Mouse (Mus musculus) megakaryocyte-erythroid progenitor cell, adult 5-6 weeks (primary cell): ENCODE measurements around the gene Phf21a. TPM values are rescaled to one million over a fixed set of nuclear protein-coding genes. Genes with fewer than 3 reads are reported as not detected.

ENCODE experiments used
- ATAC-seq: replicated peaks from 2 replicates; pipeline ENCODE4 v1.8.0; 2016; ENCODE audit warnings: mild to moderate bottlenecking, inconsistent platforms; ENCODE audit not compliant: severe bottlenecking, poor library complexity, low FRiP score, low TSS enrichment
- total RNA-seq, 2 experiments: library from RNA; stranded (forward) in 1 of 2; stranded (reverse) in 1 of 2; fragments of 200-1000, 215-1000 nt in 1 of 2; fragments of >200 nt in 1 of 2; fragmentation: Nextera tagmentation in 1 of 2; gene quantifications; 2 replicates each; pipeline ENCODE4 v1.2.3; 2014 to 2017

Gene Phf21a
- total RNA-seq, 2 experiments from 2014 or later = 6.2 to 26.9 TPM

DNA sequence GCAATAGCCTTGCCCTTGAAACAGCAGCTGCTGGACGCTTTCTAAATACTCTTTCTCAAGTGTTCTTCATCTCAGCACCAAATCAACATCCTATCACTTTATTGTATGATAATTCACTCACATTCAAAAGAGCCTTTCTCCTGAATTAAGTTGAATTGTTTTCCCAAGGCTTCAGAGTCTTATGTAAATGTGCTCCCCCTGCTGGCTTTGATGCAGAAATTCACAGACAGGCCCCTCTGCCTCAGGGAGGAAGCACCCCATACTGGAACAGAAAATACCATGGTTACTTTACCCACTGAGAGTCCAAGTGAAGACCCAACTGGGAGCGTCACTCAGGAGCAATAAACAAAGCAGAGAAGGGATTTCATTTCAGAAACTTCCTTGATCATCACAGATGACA lies 237.9 kb downstream of the Phf21a start:
- ATAC-seq = peak; percentile 78; the same call in 1 of the 2 replicates

DNA sequence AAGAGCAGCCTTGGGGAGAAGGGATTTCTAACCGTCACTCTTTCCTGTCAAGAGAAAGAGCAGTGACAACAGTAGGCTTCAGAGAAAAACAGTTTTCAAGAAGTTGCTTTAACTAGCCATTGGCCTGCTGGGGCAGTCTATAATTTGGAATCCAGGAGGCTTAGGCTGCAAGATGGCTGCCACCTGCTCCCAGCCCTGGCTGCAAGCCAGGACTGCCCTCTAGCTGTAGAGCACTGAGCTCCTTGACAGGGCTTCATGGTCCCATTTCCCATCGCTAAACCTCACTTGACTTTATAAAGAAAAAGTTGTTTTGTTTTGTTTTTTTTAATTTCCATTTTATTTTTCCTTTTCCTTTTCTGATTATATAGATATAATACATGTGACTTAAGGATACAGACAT lies 238.5 kb downstream of the Phf21a start:
- ATAC-seq = no peak

DNA sequence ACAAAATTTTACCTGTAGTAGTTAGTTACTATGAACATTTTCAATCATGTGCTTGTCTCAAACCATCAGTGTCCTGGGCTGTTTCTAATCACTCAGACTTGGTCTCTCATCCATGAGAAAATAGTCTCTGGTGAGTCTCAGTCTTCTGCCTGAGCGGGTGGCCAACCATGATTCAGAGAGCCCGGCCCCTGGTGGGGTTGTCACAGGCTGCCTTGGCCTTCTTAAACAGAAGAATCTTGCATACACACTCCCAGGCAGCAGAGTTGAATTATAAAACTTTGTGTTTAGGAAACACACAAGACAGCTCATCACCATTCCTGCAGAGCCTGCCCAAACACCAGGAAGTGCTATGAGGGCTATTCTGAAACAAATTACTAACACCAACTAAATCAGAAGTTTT lies 239.0 kb downstream of the Phf21a start:
- ATAC-seq = no peak

DNA sequence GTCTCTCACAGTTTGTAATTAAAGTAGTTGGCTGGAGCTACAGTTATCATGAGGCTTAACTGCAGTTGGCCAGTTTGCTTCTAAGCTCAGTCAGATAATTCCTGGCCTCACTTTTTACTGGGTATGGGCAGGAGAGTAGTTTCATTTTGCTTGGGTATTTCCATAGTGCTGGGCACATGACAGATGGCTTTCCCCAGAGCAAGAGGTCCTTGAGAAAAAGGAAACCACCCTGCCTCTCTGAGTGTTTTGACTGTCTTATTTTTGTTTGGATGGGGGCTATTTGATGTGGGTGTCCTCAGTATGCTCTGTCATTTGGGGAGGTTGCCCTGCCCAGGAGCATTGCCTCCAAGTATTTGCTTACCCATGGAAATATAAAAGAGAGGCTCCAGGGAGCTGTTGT lies 249.5 kb downstream of the Phf21a start:
- no peak for ATAC-seq

DNA sequence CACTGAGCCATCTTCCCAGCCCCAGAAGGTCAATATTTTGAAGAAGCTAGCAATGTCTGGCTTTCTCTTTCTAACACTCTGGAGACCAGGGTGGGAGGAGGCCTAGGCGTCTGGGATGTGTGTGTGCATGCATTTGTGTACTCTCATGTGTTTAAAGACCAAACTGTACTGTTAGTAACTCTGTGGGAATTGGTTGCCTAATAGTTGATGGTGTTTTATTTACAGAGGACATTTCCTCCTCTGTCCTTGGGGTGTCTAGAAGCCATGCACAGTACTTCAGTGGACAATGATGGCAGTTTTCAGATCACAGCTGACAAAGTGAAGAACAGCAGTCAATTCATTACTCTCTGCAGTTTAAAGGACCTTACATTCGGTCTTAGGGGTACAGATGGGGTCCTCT lies 254.3 kb downstream of the Phf21a start:
- ATAC-seq = no peak

DNA sequence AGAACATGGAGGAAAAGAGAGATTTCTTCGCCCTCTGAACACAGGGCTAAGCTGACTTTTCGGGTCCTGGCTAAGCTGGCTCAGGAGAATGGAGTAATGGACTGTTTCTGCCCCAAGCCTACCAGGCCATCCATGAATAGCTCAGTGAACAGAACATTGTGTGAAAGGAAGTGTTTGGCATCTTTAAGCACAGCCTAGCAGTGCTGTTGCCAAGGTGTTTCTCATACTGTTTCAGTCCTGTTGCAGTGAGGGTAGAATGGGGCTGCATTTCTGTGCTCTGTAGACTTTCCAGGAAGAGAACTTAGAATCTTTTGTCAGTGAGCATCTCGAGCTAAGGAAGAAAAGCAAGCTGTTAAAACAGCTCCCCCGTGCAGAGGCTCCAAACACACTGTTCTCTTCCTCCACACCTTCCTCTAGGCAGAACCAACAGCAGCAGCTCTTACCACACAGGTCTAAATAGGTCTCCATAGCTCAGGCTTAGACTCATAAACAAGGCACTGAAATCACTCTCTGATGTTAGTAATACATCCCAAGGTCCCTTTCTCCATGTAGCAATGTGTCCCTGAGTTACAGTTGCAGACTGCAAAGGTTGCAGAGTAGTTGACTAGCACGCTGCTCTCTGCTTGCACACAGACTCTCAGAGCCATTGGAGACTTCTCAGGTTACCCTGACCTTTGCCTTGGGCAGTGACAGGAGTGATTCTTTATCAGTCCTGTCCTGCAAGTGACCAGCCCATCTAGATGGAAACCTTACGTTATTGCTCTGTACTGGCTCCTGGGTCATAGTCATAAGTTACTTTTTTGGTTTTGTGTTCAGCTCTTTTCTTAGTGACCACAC lies 256.9 kb downstream of the Phf21a start:
- no peak for ATAC-seq

DNA sequence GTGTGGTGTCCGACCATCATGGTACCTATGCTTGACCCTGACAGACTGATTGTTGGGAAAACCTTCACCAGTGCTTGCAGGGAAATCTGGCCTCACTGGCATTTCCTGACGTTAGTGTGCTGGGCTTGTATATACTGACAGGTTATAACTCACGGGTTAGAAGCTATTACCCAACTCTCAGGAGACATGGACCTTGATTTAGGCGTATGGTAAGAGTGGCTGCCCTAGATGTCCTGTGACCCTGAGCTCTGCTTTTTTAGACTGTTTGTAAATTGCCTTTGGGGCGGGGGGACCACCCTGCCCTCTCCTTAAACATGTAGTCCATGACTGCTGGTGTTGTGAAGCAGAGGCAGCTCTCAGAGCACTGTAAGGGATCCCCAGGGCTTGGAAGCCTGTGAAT lies 257.8 kb downstream of the Phf21a start:
- no peak for ATAC-seq

DNA sequence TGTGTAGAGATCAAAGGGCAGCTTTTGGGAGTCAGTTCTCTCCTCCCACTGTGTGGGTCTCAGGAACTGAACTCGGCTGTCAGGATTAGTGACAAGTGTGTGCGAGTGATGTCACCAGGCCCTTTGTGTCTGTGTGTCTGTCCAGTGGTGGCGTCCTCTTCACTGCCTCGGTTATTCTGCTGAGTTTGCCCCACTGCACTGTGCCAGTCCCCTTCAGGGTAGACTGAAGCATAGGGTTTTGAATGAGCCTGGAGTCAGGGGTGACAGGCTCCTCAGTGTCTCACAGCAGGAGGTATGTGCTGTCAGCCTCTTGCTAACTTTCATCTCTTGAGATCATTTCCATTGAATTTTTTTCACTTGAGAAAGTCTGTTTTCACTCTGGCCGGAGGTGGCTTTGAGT lies 260.5 kb downstream of the Phf21a start:
- no peak for ATAC-seq

DNA sequence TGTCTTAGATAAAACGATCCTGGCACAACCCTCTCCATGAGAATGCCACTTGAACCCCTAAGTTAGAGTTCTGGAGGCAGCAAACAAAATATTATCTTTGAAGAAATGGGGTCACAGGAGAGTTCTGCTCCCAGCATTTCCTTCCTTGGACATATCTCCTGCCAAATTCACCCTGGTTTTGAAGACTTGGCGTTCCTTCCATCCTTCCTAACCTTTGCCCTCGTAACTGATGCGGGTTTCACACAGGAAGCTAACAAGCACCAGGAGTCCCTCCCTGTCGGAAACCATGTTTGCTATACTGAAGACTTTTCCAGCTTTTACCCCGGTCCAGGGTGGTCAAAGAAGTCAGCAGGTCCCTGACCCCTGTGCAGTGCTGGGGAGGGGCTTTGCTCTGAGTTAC lies 261.3 kb downstream of the Phf21a start:
- no peak for ATAC-seq

DNA sequence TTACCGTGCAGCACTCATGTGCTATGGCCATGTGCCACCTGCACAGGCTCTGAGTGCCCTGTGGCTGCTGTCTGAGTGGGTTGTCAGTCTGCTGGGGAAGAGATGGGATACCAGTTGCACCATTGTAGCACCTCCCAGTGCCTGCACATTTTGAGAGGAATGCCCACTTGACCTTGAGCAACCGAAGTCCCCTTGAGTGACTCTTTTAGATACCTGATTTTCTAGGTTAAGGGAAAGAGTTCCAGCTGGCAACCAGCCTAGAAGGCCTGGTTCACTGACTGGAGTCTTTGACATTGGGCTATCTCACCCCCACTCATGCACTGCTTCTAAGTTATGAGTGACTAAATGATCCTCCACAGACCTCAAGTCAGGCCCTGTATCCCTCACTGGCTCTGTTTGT lies 266.4 kb downstream of the Phf21a start:
- no peak for ATAC-seq

DNA sequence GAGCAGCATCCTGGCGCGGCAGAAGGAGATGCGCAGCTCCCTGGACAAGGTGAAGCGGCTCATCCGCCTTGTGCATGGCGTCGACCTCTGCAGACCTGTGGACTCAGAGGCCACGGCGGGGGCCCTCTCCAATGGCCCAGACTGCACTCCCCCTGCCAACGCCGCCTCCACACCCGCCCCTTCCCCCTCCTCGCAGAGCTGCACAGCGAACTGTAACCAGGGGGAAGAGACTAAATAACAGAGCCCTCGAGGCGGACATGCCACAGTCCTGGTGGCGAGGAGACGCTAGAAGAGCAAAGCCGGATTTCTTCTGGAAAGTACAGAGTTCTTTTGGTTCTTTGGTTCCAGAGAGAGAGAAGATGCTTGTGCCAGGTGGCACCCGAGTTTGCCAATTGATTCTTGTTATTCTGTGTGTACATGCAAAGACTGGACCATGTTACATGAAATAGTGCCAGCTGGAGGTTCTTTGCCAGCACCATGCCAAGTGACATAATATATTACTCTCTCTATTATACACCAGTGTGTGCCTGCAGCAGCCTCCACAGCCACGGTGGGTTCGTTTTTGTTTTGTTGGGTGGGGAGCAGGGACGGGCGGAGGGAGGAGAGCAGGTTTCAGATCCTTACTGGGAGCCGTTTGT lies 267.4 kb downstream of the Phf21a start:
- no peak for ATAC-seq

DNA sequence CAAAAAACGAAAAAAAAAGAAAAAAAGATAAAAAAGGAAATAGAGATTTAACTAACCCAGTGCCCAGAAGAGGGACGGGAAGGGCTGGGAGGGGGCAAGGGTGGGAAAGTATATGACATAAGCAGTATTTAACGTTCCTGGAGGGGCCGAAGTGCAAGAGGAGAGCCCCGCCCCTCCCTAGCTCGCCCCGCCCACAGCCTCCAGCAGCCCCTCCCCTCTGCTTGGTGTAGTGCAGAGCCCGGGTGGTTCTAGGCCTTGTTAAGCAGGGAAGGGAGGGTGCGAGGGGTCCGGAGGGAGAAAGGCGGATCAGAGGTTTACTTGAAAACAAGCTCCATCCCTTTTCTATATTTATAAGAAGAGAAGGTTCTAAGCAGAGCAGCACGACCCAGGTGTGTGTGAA lies 268.0 kb downstream of the Phf21a start:
- ATAC-seq = peak; percentile 65; the same call in 1 of the 2 replicates

DNA sequence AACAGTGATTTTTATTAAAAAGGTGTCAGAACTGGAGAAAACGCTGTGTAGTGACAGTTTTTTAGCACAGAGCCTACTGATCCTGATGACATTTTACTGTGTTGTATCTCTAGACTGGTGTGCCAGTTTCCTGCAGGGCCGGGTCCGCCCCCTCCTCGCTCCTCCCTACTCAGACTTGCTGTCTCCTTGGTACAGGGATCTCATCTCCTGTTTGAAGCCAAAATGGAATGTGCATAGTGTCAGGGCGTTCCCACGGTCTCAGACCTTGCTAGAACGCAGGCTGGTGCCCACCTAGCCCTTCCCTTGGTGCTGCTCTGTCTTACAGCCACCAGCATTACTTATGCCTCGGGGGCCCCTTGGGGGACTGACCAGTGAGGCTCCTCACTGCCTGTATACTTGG lies 268.9 kb downstream of the Phf21a start:
- no peak for ATAC-seq

DNA sequence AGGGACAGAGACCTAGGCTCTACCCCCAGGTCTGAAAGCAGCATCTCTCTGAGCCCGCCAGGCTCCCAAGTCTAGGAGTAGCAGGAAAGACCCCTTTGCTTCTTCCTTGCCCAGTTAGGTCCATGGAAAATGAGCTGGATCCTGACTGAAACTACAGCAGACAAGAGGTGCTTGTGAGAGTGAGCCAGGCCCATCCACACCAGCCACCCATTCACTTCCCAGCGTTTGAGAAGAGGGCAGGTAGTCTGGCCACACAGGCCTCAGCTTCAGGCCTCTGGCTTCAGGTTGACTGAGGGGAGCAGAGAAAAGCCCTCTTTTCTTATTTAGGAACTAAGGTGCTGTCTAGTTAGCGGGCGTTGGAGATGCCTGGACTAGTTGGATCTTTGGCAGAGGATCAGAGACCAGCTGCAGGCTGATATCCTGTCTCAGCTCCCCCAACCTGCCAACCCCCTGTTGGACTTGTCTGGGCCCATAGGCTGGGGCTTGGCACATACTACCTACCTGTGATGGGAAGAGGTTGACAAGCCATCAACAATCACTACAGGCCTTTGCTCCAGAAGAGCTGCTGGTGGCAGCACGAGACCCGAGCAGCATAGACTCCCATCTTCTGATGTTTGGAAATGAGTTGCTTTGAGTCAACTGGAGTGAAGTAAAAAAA lies 269.8 kb downstream of the Phf21a start:
- ATAC-seq = no peak

DNA sequence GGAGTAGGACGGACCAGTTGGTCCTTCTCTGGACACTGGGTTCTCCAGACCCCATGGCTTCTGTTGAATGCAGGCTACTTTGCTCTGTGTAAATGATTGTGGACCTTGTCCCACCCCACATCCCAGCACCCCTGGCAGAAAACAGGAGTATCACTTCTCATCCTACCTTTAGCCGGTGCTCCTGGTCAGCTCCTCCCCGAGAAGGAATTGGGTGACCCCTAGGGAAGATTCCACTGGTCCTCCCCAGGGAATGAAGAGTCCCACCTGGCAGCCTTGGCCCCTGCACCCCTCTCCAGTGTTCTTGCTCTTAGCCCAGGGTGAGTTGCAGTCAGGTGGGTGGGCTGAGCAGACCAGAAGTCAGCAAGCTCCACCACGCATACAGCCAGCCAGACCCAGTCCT lies 271.2 kb downstream of the Phf21a start:
- ATAC-seq = no peak

DNA sequence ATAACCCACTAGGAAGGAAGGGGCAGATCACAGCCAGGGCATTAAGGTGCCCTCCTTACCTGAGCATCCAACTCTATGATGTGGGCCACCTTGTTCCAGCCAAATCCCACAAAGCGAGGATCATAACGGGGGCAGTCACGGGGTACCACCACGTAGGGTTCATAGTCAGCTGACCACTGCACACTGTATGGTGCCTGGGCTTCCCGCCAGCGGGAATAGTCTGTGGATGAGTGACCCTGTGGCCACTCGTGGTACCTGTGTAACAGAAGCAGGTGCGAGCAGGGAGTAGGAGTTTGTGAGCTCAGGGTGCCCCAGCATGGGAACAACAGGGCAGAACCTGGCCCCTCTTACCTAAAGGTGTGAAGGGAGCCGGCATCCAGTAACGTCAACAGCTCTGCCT lies 272.7 kb downstream of the Phf21a start:
- no peak for ATAC-seq

DNA sequence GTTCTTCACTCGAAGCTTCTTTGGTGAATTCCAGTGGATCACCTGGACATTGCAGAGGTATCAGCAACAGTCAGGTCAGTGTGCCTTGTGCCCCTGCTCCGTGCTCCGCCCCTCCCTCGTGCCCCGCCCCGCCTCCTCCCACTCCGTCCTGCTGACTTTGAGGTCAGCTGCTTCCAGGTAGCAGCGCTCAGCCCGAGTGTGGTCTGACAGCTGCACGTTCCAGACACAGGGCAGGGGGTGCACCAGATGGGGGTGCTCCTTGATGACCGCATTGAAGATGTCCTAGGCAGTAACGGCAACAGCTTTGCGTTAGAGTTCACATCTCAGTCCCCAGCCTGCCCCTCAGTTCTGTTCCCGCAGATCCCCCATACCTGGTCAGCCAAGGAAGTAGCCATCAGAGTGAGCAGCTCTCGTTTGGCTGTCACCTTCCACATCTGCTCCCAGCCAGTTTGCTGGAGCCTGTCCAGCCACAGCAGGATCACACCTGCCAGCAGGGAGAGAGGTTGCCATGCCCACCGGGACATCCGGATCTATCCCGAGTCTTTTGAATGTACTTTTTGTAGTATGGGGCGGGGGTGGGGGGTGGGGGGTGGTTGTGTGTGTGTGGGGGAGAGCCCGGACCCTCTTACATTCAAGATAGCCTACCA lies 274.6 kb downstream of the Phf21a start:
- no peak for ATAC-seq

DNA sequence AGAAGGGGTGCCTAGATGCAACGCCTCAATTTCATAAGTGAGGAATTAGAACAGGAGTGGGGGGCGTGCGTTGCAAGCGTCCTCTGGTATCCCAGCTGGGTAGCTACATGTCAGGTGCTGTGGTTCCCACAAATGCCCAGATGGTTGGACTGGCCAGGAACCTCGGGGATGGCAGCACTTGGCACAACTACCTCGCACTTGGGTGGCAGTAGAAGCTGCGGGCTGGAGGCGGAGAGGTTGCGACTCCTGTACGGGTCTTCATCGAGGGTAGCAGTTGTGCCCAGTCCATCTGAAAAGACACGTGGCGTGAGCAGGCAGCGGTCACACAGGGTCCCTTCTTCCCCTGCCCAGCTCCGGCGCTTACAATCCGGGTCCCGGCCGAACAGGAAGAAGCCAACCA lies 277.5 kb downstream of the Phf21a start:
- ATAC-seq = no peak

DNA sequence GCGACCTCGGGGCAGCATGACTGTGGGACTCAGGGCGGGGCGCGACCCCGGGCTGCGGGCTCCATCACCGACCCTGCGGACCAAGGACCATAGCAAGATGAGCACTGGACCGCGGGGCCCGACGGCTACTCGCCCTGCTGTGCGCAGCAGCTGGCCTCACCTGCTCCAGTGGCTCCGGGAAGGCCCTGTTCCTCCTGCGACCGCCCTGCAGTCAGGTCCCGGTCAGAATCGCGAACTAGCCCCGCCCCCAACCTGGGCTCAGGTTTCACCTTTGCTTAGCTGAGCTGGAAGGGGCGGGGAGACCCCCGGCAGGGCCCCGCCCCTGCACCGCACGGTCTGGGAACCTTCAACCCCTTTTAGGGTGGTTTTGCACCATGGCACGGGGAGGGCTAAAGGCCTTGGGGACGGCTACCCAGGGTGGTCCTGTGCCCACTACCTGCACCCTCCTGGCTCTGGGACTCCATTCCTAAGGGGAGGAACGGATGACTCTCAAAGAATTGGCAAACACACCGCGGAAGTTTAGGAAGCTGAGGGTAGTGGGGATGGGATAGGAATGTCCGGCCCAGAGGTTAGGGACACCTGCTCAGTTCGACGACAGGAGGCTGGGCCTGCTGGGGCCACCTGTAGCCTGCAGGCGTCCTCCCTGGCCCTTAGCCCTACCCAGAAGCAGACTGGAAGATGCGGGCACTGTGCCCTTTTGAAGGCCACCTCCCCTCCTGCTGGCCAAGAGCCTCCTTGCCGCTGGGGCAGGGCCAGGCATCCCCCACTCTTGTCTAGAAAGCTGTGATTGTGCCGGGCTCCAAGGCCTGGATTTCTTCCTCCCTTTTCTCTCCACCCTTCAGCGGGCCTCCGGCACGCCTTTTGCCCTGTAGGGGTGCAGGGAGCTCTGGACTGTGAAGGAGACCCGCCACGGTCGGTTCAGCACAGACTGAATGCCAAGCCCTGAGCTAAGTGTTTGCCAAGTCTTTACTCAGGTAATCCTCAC lies 278.2 kb downstream of the Phf21a start:
- ATAC-seq = no peak
